Mouse (Mus musculus) adrenal gland, postnatal 4 days (tissue): Measurements from ENCODE around the gene Tbl2. TPM values are rescaled to one million over a fixed set of nuclear protein-coding genes. Genes with fewer than 3 reads are reported as not detected.

ENCODE experiments used
- DNase-seq, 2 experiments: peaks; one replicate each; pipeline ENCODE4 v3.0.0; 2021 to 2022; ENCODE audit warnings: low spot score in 2 of 2, mixed read lengths in 2 of 2
- total RNA-seq, 2 experiments: library from RNA; stranded (reverse); gene quantifications; 2 replicates each; pipeline ENCODE4 v1.2.3; 2021

Gene Tbl2
- total RNA-seq, 2 experiments from 2014 or later = 22.3 to 26.7 TPM

GRCm38 (mm10) chr5:135145955-135146354, 3.5 kb upstream of the Tbl2 start:
- no peak for DNase-seq

GRCm38 (mm10) chr5:135148715-135149052, 773 bp upstream of the Tbl2 start:
- DNase-seq = no peak

- DNase-seq = no peak
These were observed 342 bp downstream of the Tbl2 start for GRCm38 (mm10) chr5:135149820-135150178.

- DNase-seq = no peak
These were observed 7.0 kb downstream of the Tbl2 start for GRCm38 (mm10) chr5:135156496-135156895.

GRCm38 (mm10) chr5:135161221-135161620, 11.8 kb downstream of the Tbl2 start:
- no peak for DNase-seq

GRCm38 (mm10) chr5:135161650-135162049, 12.2 kb downstream of the Tbl2 start:
- no peak for DNase-seq

- DNase-seq = no peak
These were observed 12.9 kb downstream of the Tbl2 start for GRCm38 (mm10) chr5:135162361-135162760.

- DNase-seq = no peak
These were observed 13.4 kb downstream of the Tbl2 start for GRCm38 (mm10) chr5:135162821-135163220.

- DNase-seq = no peak
These were observed 17.5 kb downstream of the Tbl2 start for GRCm38 (mm10) chr5:135166909-135167308.

- DNase-seq = no peak
These were observed 18.0 kb downstream of the Tbl2 start for GRCm38 (mm10) chr5:135167469-135167868.

GRCm38 (mm10) chr5:135168063-135169062, 18.9 kb downstream of the Tbl2 start, which contains the start of gene Bcl7b:
Bcl7b (plus strand) TSS chr5:135168283.
- peak; percentile 84 to 92 for DNase-seq

- DNase-seq = no peak
These were observed 20.0 kb downstream of the Tbl2 start for GRCm38 (mm10) chr5:135169479-135169878.

- DNase-seq = no peak
These were observed 22.3 kb downstream of the Tbl2 start for GRCm38 (mm10) chr5:135171688-135172220.

GRCm38 (mm10) chr5:135172986-135173385, 23.5 kb downstream of the Tbl2 start:
- DNase-seq = no peak

GRCm38 (mm10) chr5:135175086-135175485, 25.6 kb downstream of the Tbl2 start:
- no peak for DNase-seq

- DNase-seq = no peak
These were observed 29.1 kb downstream of the Tbl2 start for GRCm38 (mm10) chr5:135178523-135178922.

- DNase-seq = no peak
These were observed 29.5 kb downstream of the Tbl2 start for GRCm38 (mm10) chr5:135178996-135179395.

- DNase-seq = no peak
These were observed 30.2 kb downstream of the Tbl2 start for GRCm38 (mm10) chr5:135179616-135180015.

GRCm38 (mm10) chr5:135180796-135181195, 31.3 kb downstream of the Tbl2 start:
- no peak for DNase-seq

- no peak for DNase-seq
These were observed 32.3 kb downstream of the Tbl2 start for GRCm38 (mm10) chr5:135181776-135182175.

GRCm38 (mm10) chr5:135183131-135183861, 33.8 kb downstream of the Tbl2 start:
- no peak for DNase-seq

- DNase-seq = no peak
These were observed 35.6 kb downstream of the Tbl2 start for GRCm38 (mm10) chr5:135185016-135185415.
